Mouse (Mus musculus): ENCODE measurements around the gene Sirpb1b. TPM values are rescaled to one million over a fixed set of nuclear protein-coding genes. Genes with fewer than 3 reads are reported as not detected.
"Not testable (repeated sequence)": the region's sequence is repeated elsewhere in the genome, so short reads cannot be mapped to it uniquely, and the experiment has no call there.

The Sirpb1b gene
- polyA plus RNA-seq, 1 experiment from 2014 or later, result not detected

DNA sequence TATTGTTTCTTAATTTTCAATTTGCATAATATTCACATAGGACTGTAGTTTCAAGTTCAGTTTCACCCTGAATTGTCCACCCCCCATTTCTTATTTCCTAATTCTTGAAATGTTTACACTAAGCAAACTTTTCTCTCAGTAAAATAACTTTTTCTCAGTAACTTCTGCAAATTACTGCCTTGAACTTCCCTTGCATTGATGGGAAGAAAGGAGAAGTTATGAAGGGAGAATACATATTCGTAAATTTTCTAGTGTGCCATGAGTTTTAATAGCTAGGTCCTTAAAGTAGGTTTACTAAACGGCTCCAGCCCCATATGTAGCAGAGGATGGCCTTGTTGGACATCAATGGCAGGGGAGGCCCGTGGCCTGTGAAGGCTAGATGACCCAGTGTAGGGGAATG is 104.7 kb downstream of the Sirpb1b start:
- H3K9ac ChIP-seq (replicated peaks; ENCODE audit: low read depth, low read length); ATAC-seq; H3K4me1 ChIP-seq (replicated peaks; ENCODE audit: control insufficient read depth, insufficient read depth, low read length); H3K27me3 ChIP-seq (replicated peaks; ENCODE audit: control insufficient read depth, insufficient read depth, low read length); H3K27ac ChIP-seq (ENCODE audit: low read length); H3K36me3 ChIP-seq (ENCODE audit: control insufficient read depth, insufficient read depth); H3K4me2 ChIP-seq (ENCODE audit: low read length); H3K9me3 ChIP-seq (ENCODE audit: control insufficient read depth, low read length); H3K4me3 ChIP-seq (replicated peaks; ENCODE audit: low read length): not testable (repeated sequence)
- WGBS, result 100% methylated on average over 1 of the region's 3 CpGs

Other genes with a start within 250 kb of the Sirpb1b start
- not detected in 2 replicates for gene Gm9733, start 242.8 kb downstream of the Sirpb1b start, polyA plus RNA-seq (2015; fragmentation: Nextera tagmentation; extraction: Ambion mirVana)
- not detected in 2 replicates for gene Sirpb1a, start 148.5 kb downstream of the Sirpb1b start, polyA plus RNA-seq (2015; fragmentation: Nextera tagmentation; extraction: Ambion mirVana)